Mouse (Mus musculus): ENCODE data around the gene Klf13. TPM values are rescaled to one million over a fixed set of nuclear protein-coding genes. Genes with fewer than 3 reads are reported as not detected.

The Klf13 gene
- total and polyA plus RNA-seq, 3 experiments: 1.7 to 9.7 (median 3.7) TPM

- no peak overlapping the region for H3K4me2 ChIP-seq (ENCODE audit: insufficient read depth, low read depth, poor library complexity, severe bottlenecking)
- dilution Hi-C loops (cut with MboI; ENCODE audit: extremely low pct_ligation_motif_present, extremely low pct_unique_long_range_greater_than_20kb, low sequenced_read_pairs) (no loop called here), in situ Hi-C loops (cut with MboI; ENCODE audit: low pct_ligation_motif_present, low pct_unique_long_range_greater_than_20kb, low sequenced_read_pairs) (no loop called here)
- H3K79me2 ChIP-seq (replicated peaks; ENCODE audit: control insufficient read depth, extremely low read depth, insufficient read depth, poor library complexity, severe bottlenecking): 0 out of 2 replicates have a peak, but pooled peaks cover 4% of the 10 kb centered on the region
- no peak for DNase-seq (ENCODE audit: extremely low read depth)
- H3K27ac ChIP-seq (ENCODE audit: insufficient read depth, low read depth): no peak overlapping the region
- no peak overlapping the region for H3K4me3 ChIP-seq (replicated peaks in 1 of 3; ENCODE audit: low read depth in 2 of 3, low read length in 2 of 3, poor library complexity in 1 of 3)
- H3K9me3 ChIP-seq (replicated peaks; ENCODE audit: low read length): peaks cover 8% of the 10 kb centered on the region
- H3K36me3 ChIP-seq (replicated peaks in 1 of 2; ENCODE audit: control insufficient read depth in 1 of 2, insufficient read depth in 1 of 2, low read length in 1 of 2): peaks cover 0 to 7% of the 10 kb centered on the region in 2 experiments
- H3K9ac ChIP-seq (ENCODE audit: insufficient read depth, low read depth): no peak overlapping the region
- peaks cover 12 to 38% of the 10 kb centered on the region in 2 experiments for H3K4me1 ChIP-seq (ENCODE audit: control insufficient read depth in 1 of 2, insufficient read depth in 2 of 2)
- no peaks in the 10 kb centered on the region for H3K27me3 ChIP-seq (replicated peaks)
- TF ChIP-seq USF1 (IDR thresholded peaks at IDR 0.05; ENCODE audit: low read depth, low read length) (no peak), NRF1 (IDR thresholded peaks at IDR 0.05; ENCODE audit: low read depth, low read length) (no peak), GABPA (IDR thresholded peaks at IDR 0.05; ENCODE audit: insufficient replicate concordance, low read depth, low read length) (no peak), MAFK (IDR thresholded peaks at IDR 0.05; ENCODE audit: insufficient replicate concordance, low read length) (no peak), ZKSCAN1 (IDR thresholded peaks at IDR 0.05; ENCODE audit: borderline replicate concordance, low read depth, low read length) (no peak), HCFC1 (IDR thresholded peaks at IDR 0.05; ENCODE audit: low read depth, low read length) (no peak), IRF4 (IDR thresholded peaks at IDR 0.05; ENCODE audit: low read depth, low read length) (no peak), POLR2A (IDR thresholded peaks at IDR 0.05; ENCODE audit: low read depth, low read length) (no peak)
Measured at GRCm38 (mm10) chr7:63927121-63927520, 11.6 kb downstream of the Klf13 start.

- Histone ChIP-seq H3K9me3 (replicated peaks; ENCODE audit: low read length) (peaks cover 8% of the 10 kb centered on the region), H3K79me2 (replicated peaks; ENCODE audit: control insufficient read depth, extremely low read depth, insufficient read depth, poor library complexity, severe bottlenecking) (0 out of 2 replicates have a peak, but pooled peaks cover 4% of the 10 kb centered on the region), H3K27me3 (replicated peaks) (no peaks in the 10 kb centered on the region), H3K9ac (ENCODE audit: insufficient read depth, low read depth) (no peak overlapping the region), H3K27ac (ENCODE audit: insufficient read depth, low read depth) (no peak overlapping the region), H3K4me1 (ENCODE audit: control insufficient read depth in 1 of 2, insufficient read depth in 2 of 2) (peaks cover 12 to 38% of the 10 kb centered on the region in 2 experiments), H3K36me3 (replicated peaks in 1 of 2; ENCODE audit: control insufficient read depth in 1 of 2, insufficient read depth in 1 of 2, low read length in 1 of 2) (peaks cover 0 to 7% of the 10 kb centered on the region in 2 experiments), H3K4me2 (ENCODE audit: insufficient read depth, low read depth, poor library complexity, severe bottlenecking) (no peak overlapping the region), H3K4me3 (replicated peaks in 1 of 3; ENCODE audit: low read depth in 2 of 3, low read length in 2 of 3, poor library complexity in 1 of 3) (no peak overlapping the region)
- TF ChIP-seq GABPA (IDR thresholded peaks at IDR 0.05; ENCODE audit: insufficient replicate concordance, low read depth, low read length) (no peak), E2F4 (IDR thresholded peaks at IDR 0.05; ENCODE audit: insufficient replicate concordance, low read depth, low read length) (no peak), ZKSCAN1 (IDR thresholded peaks at IDR 0.05; ENCODE audit: borderline replicate concordance, low read depth, low read length) (no peak), CHD2 (IDR thresholded peaks at IDR 0.05; ENCODE audit: low read length) (no peak), JUN (IDR thresholded peaks at IDR 0.05; ENCODE audit: insufficient read depth, low read depth, low read length) (no peak), ZMIZ1 (IDR thresholded peaks at IDR 0.05; ENCODE audit: low read depth, low read length) (no peak), PAX5 (IDR thresholded peaks at IDR 0.05; ENCODE audit: low read length) (no peak), CTCF (conservative IDR thresholded peaks at IDR 0.05 in 1 of 2, IDR thresholded peaks at IDR 0.05 in 1 of 2; ENCODE audit: low read depth in 2 of 2, low read length in 2 of 2) (no peak), CHD1 (IDR thresholded peaks at IDR 0.05; ENCODE audit: low read depth, low read length) (no peak), MAFK (IDR thresholded peaks at IDR 0.05; ENCODE audit: insufficient replicate concordance, low read length) (no peak), USF1 (IDR thresholded peaks at IDR 0.05; ENCODE audit: low read depth, low read length) (no peak), KAT2A (IDR thresholded peaks at IDR 0.05; ENCODE audit: insufficient replicate concordance, low read length) (no peak), UBTF (IDR thresholded peaks at IDR 0.05; ENCODE audit: low read depth, low read length) (no peak), RAD21 (IDR thresholded peaks at IDR 0.05; ENCODE audit: low read depth, low read length) (no peak), MAX (IDR thresholded peaks at IDR 0.05; ENCODE audit: low read length) (no peak), NELFE (IDR thresholded peaks at IDR 0.05; ENCODE audit: low read depth, low read length) (no peak), ZNF384 (IDR thresholded peaks at IDR 0.05; ENCODE audit: low read depth, low read length) (no peak)
- DNase-seq (ENCODE audit: extremely low read depth): no peak
- in situ Hi-C loops (cut with MboI; ENCODE audit: low pct_ligation_motif_present, low pct_unique_long_range_greater_than_20kb, low sequenced_read_pairs) (no loop called here), dilution Hi-C loops (cut with MboI; ENCODE audit: extremely low pct_ligation_motif_present, extremely low pct_unique_long_range_greater_than_20kb, low sequenced_read_pairs) (no loop called here)
Measured at GRCm38 (mm10) chr7:63926492-63926891, 12.2 kb downstream of the Klf13 start.

Data from CH12.LX (cell line).